Mouse (Mus musculus) heart, embryonic 15.5 days (tissue): ENCODE data around the gene Osbp2. TPM values are rescaled to one million over a fixed set of nuclear protein-coding genes. Genes with fewer than 3 reads are reported as not detected.

Experiments used
- ATAC-seq: fragments of 200-750 bp; cut with Nextera tagmentation; replicated peaks from 2 replicates; pipeline ENCODE4 v1.8.0; 2017; ENCODE audit warnings: low read depth, moderate TSS enrichment; ENCODE audit not compliant: insufficient number of reproducible peaks, insufficient read depth, low FRiP score
- H3K27ac ChIP-seq: fragments of 300-500 bp; sonication (generic); 2 replicates; pipeline ENCODE4 v1.5.1; 2015; ENCODE audit warnings: mild to moderate bottlenecking, inconsistent platforms
- H3K27me3 ChIP-seq: fragments of 300-500 bp; sonication (generic); 2 replicates; pipeline ENCODE4 v1.6.1; 2015; ENCODE audit warnings: inconsistent platforms
- H3K36me3 ChIP-seq: fragments of 300-500 bp; sonication (generic); 2 replicates; pipeline ENCODE4 v1.6.1; 2015; ENCODE audit warnings: mild to moderate bottlenecking, inconsistent platforms
- H3K4me1 ChIP-seq: fragments of 300-500 bp; sonication (generic); replicated peaks from 2 replicates; pipeline ENCODE4 v1.6.1; 2015; ENCODE audit warnings: inconsistent platforms
- H3K4me2 ChIP-seq: fragments of 300-500 bp; sonication (generic); 2 replicates; pipeline ENCODE4 v1.6.1; 2015; ENCODE audit warnings: inconsistent platforms, mild to moderate bottlenecking, moderate library complexity
- H3K4me3 ChIP-seq: fragments of 300-500 bp; sonication (generic); 2 replicates; pipeline ENCODE4 v1.5.1; 2015; ENCODE audit warnings: mild to moderate bottlenecking, inconsistent platforms
- H3K9ac ChIP-seq: fragments of 300-500 bp; sonication (generic); 2 replicates; pipeline ENCODE4 v1.6.1; 2015; ENCODE audit warnings: mild to moderate bottlenecking, inconsistent platforms
- H3K9me3 ChIP-seq: fragments of 300-500 bp; sonication (generic); replicated peaks from 2 replicates; pipeline ENCODE4 v1.6.1; 2016; ENCODE audit warnings: inconsistent platforms
- WGBS: fragments of 180-500 bp; shearing (Covaris S2); methylation state at CpG from one replicate; pipeline ENCODE4 v1.1.7; 2015; ENCODE audit warnings: mixed read lengths; 5-methylcytosine and 5-hydroxymethylcytosine counted together
- polyA plus RNA-seq: library from polyadenylated mRNA; unstranded; fragments of >200 nt; fragmentation: Nextera tagmentation; extraction: Ambion mirVana; gene quantifications from 2 replicates; pipeline ENCODE4 v1.2.1, GENCODE M21; 2015

Osbp2 gene
- polyA plus RNA-seq, 1 experiment from 2014 or later = 1.5 TPM

- peak overlapping the region; percentile 88 for H3K4me2 ChIP-seq
- ATAC-seq = no peak
- H3K9me3 ChIP-seq = no peaks in the 10 kb centered on the region
- peaks cover 11% of the 10 kb centered on the region; the same call in 1 of the 2 replicates for H3K27me3 ChIP-seq
- WGBS = 71% methylated on average over 19 of the region's 19 CpGs
- H3K27ac ChIP-seq = no peak overlapping the region
- H3K9ac ChIP-seq = peak overlapping the region; percentile 49
- H3K36me3 ChIP-seq = no peaks in the 10 kb centered on the region
- H3K4me3 ChIP-seq = peak overlapping the region; percentile 54
- H3K4me1 ChIP-seq = peaks cover 10% of the 10 kb centered on the region
Measured at GRCm38 (mm10) chr11:3862661-3863453, 846 bp downstream of the Osbp2 start.

GRCm38 (mm10) chr11:3860361-3860760 is 3.3 kb downstream of the Osbp2 start:
- Histone ChIP-seq H3K4me2 (no peak overlapping the region), H3K4me3 (no peak overlapping the region), H3K27me3 (peaks cover 10% of the 10 kb centered on the region; the same call in 1 of the 2 replicates), H3K27ac (no peak overlapping the region), H3K36me3 (no peaks in the 10 kb centered on the region), H3K9ac (no peak overlapping the region), H3K9me3 (no peaks in the 10 kb centered on the region), H3K4me1 (peaks cover 10% of the 10 kb centered on the region)
- WGBS = 74% methylated on average over 4 of the region's 4 CpGs
- no peak for ATAC-seq

- peaks cover 10% of the 10 kb centered on the region for H3K4me1 ChIP-seq
- H3K9ac ChIP-seq = no peak overlapping the region
- ATAC-seq = no peak
- no peaks in the 10 kb centered on the region for H3K9me3 ChIP-seq
- H3K36me3 ChIP-seq = no peaks in the 10 kb centered on the region
- H3K27ac ChIP-seq = no peak overlapping the region
- 83% methylated on average over 4 of the region's 4 CpGs for WGBS
- no peak overlapping the region for H3K4me3 ChIP-seq
- H3K4me2 ChIP-seq = no peak overlapping the region
- peaks cover 8% of the 10 kb centered on the region; the same call in 1 of the 2 replicates for H3K27me3 ChIP-seq
Measured at GRCm38 (mm10) chr11:3859778-3860177, 3.9 kb downstream of the Osbp2 start.

- Histone ChIP-seq H3K9ac (no peak overlapping the region), H3K27ac (no peak overlapping the region), H3K27me3 (peaks cover 4% of the 10 kb centered on the region; the same call in 1 of the 2 replicates), H3K4me3 (no peak overlapping the region), H3K9me3 (no peaks in the 10 kb centered on the region), H3K4me1 (peaks cover 14% of the 10 kb centered on the region), H3K36me3 (no peaks in the 10 kb centered on the region), H3K4me2 (no peak overlapping the region)
- ATAC-seq = no peak
- WGBS = 63% methylated on average over 5 of the region's 5 CpGs
Measured at GRCm38 (mm10) chr11:3857902-3858301, 5.8 kb downstream of the Osbp2 start.

GRCm38 (mm10) chr11:3855846-3856245 is 7.9 kb downstream of the Osbp2 start:
- 85% methylated on average over 5 of the region's 5 CpGs for WGBS
- Histone ChIP-seq H3K36me3 (no peaks in the 10 kb centered on the region), H3K27ac (no peak overlapping the region), H3K9ac (no peak overlapping the region), H3K9me3 (no peaks in the 10 kb centered on the region), H3K4me3 (no peak overlapping the region), H3K4me1 (peaks cover 14% of the 10 kb centered on the region), H3K4me2 (no peak overlapping the region), H3K27me3 (no peaks in the 10 kb centered on the region)
- no peak for ATAC-seq

GRCm38 (mm10) chr11:3854156-3854555 is 9.5 kb downstream of the Osbp2 start:
- WGBS = 86% methylated on average over 3 of the region's 3 CpGs
- Histone ChIP-seq H3K9me3 (no peaks in the 10 kb centered on the region), H3K27me3 (no peaks in the 10 kb centered on the region), H3K27ac (peak overlapping the region; percentile 80), H3K4me2 (no peak overlapping the region), H3K9ac (no peak overlapping the region), H3K36me3 (no peaks in the 10 kb centered on the region), H3K4me3 (no peak overlapping the region), H3K4me1 (peaks cover 14% of the 10 kb centered on the region)
- no peak for ATAC-seq

GRCm38 (mm10) chr11:3853481-3854034 is 10.1 kb downstream of the Osbp2 start:
- 51% methylated on average over 5 of the region's 5 CpGs for WGBS
- H3K27me3 ChIP-seq = no peaks in the 10 kb centered on the region
- H3K9ac ChIP-seq = no peak overlapping the region
- peak; percentile 77 for ATAC-seq
- no peaks in the 10 kb centered on the region for H3K36me3 ChIP-seq
- H3K9me3 ChIP-seq = no peaks in the 10 kb centered on the region
- peak overlapping the region; percentile 80 for H3K27ac ChIP-seq
- no peak overlapping the region for H3K4me3 ChIP-seq
- H3K4me1 ChIP-seq = peaks cover 14% of the 10 kb centered on the region
- no peak overlapping the region for H3K4me2 ChIP-seq

- no peak overlapping the region for H3K4me2 ChIP-seq
- no peaks in the 10 kb centered on the region for H3K36me3 ChIP-seq
- peak overlapping the region; percentile 80 for H3K27ac ChIP-seq
- peaks cover 14% of the 10 kb centered on the region for H3K4me1 ChIP-seq
- H3K27me3 ChIP-seq = no peaks in the 10 kb centered on the region
- ATAC-seq = no peak
- WGBS = 92% methylated on average over 10 of the region's 10 CpGs
- H3K9ac ChIP-seq = no peak overlapping the region
- H3K9me3 ChIP-seq = no peaks in the 10 kb centered on the region
- no peak overlapping the region for H3K4me3 ChIP-seq
Measured at GRCm38 (mm10) chr11:3853031-3853430, 10.7 kb downstream of the Osbp2 start.

- Histone ChIP-seq H3K27ac (no peak overlapping the region), H3K4me1 (peaks cover 14% of the 10 kb centered on the region), H3K4me2 (no peak overlapping the region), H3K4me3 (no peak overlapping the region), H3K36me3 (no peaks in the 10 kb centered on the region), H3K27me3 (no peaks in the 10 kb centered on the region), H3K9me3 (no peaks in the 10 kb centered on the region), H3K9ac (no peak overlapping the region)
- ATAC-seq = no peak
- WGBS = 73% methylated on average over 4 of the region's 4 CpGs
Measured at GRCm38 (mm10) chr11:3851872-3852271, 11.8 kb downstream of the Osbp2 start.

- Histone ChIP-seq H3K4me1 (peaks cover 14% of the 10 kb centered on the region), H3K4me2 (no peak overlapping the region), H3K9me3 (no peaks in the 10 kb centered on the region), H3K27me3 (no peaks in the 10 kb centered on the region), H3K27ac (no peak overlapping the region), H3K9ac (no peak overlapping the region), H3K4me3 (no peak overlapping the region), H3K36me3 (no peaks in the 10 kb centered on the region)
- ATAC-seq = no peak
- 58% methylated on average over 5 of the region's 5 CpGs for WGBS
Measured at GRCm38 (mm10) chr11:3850746-3851277, 12.9 kb downstream of the Osbp2 start.

GRCm38 (mm10) chr11:3850315-3850614 is 13.4 kb downstream of the Osbp2 start:
- Histone ChIP-seq H3K27ac (no peak overlapping the region), H3K4me1 (peaks cover 14% of the 10 kb centered on the region), H3K4me3 (no peak overlapping the region), H3K27me3 (no peaks in the 10 kb centered on the region), H3K9ac (no peak overlapping the region), H3K9me3 (no peaks in the 10 kb centered on the region), H3K36me3 (no peaks in the 10 kb centered on the region), H3K4me2 (no peak overlapping the region)
- WGBS = 79% methylated on average over 2 of the region's 2 CpGs
- no peak for ATAC-seq
